Mouse (Mus musculus) forebrain, embryonic 14.5 days (tissue): ENCODE data around the gene Lamc1. TPM values are rescaled to one million over a fixed set of nuclear protein-coding genes. Genes with fewer than 3 reads are reported as not detected.
A peak's percentile ranks its signal among the peaks of the same experiment; 100 is the strongest.

Experiments
- ATAC-seq: fragments of 200-750 bp; cut with Nextera tagmentation; 2 replicates; pipeline ENCODE4 v1.8.0; 2017; ENCODE audit warnings: mild to moderate bottlenecking, moderate library complexity
- DNase-seq: peaks from one replicate; pipeline ENCODE4 v3.0.0-alpha.2; 2015; ENCODE audit warnings: low spot score
- H3K27ac ChIP-seq: fragments of 300-500 bp; sonication (generic); 2 replicates; pipeline ENCODE4 v1.5.1; 2014; ENCODE audit warnings: low read depth, mild to moderate bottlenecking, control low read depth, low read length, moderate library complexity
- H3K27me3 ChIP-seq: fragments of 300-500 bp; sonication (generic); replicated peaks from 2 replicates; pipeline ENCODE4 v1.6.1; 2014; ENCODE audit warnings: low read length, control low read depth, mixed read lengths; ENCODE audit not compliant: control insufficient read depth, insufficient read depth
- H3K36me3 ChIP-seq: fragments of 300-500 bp; sonication (generic); 2 replicates; pipeline ENCODE4 v1.6.1; 2014; ENCODE audit warnings: low read length, control low read depth; ENCODE audit not compliant: control insufficient read depth, insufficient read depth
- H3K4me1 ChIP-seq: fragments of 300-500 bp; sonication (generic); 2 replicates; pipeline ENCODE4 v1.6.1; 2014; ENCODE audit warnings: antibody characterized with exemption, low read length, control low read depth; ENCODE audit not compliant: control insufficient read depth, insufficient read depth
- H3K4me2 ChIP-seq: fragments of 300-500 bp; sonication (generic); 2 replicates; pipeline ENCODE4 v1.6.1; 2014; ENCODE audit warnings: mild to moderate bottlenecking, control low read depth, low read length
- H3K4me3 ChIP-seq: fragments of 300-500 bp; sonication (generic); 2 replicates; pipeline ENCODE4 v1.5.1; 2014; ENCODE audit warnings: low read depth, low read length, control low read depth
- H3K9ac ChIP-seq: fragments of 300-500 bp; sonication (generic); 2 replicates; pipeline ENCODE4 v1.6.1; 2014; ENCODE audit warnings: mild to moderate bottlenecking, low read length, control low read depth, moderate library complexity
- H3K9me3 ChIP-seq: fragments of 300-500 bp; sonication (generic); replicated peaks from 2 replicates; pipeline ENCODE4 v1.6.1; 2016; ENCODE audit warnings: low read length, control low read depth, mixed read lengths; ENCODE audit not compliant: control insufficient read depth
- WGBS: fragments of 180-500 bp; shearing (Covaris S2); extraction: QIAGEN DNeasy Blood & Tissue Kit; methylation state at CpG from one replicate; pipeline ENCODE4 v1.1.7; 2014; 5-methylcytosine and 5-hydroxymethylcytosine counted together
- polyA plus RNA-seq: library from polyadenylated mRNA; unstranded; fragments of >200 nt; fragmentation: Nextera tagmentation; extraction: Ambion mirVana; gene quantifications from 2 replicates; pipeline ENCODE4 v1.2.1, GENCODE M21; 2014

Lamc1 gene
- polyA plus RNA-seq, 1 experiment from 2014 or later = 17.2 TPM

DNA sequence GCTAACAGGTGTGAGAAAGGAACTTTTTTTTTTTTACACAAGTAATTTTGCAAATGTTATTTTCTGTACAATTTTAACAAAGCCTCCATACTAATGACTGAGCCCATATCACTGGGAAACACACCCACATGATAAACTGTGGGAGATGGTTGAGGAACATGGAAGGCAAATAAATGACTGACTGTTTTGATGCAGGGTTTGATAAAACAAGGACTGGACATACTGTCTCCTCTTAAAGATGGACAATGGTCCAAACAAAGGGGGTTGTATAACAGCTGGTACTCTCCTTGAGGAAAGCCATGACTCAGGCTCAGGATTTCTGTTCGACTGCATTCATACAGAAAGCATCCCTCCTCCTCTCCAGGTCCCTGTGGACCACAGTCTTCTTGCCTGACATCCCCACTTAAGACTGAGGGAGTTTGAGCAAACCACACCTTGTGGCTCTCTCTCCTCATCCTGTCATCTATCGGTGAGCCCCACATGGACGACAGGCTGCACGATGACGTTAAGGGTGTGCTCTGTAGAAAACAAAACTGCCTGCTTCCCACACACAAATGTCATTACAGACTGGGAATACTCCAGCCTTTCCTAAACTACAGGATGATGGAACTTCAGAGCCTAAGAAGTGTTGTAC lies 50.1 kb downstream of the Lamc1 start:
- H3K27ac ChIP-seq = no peak overlapping the region
- H3K9ac ChIP-seq = no peak overlapping the region
- no peaks in the 10 kb centered on the region for H3K27me3 ChIP-seq
- no peaks in the 10 kb centered on the region for H3K4me1 ChIP-seq
- H3K36me3 ChIP-seq = no peaks in the 10 kb centered on the region
- no peak overlapping the region for H3K4me3 ChIP-seq
- 80% methylated on average over 5 of the region's 5 CpGs for WGBS
- H3K9me3 ChIP-seq = no peaks in the 10 kb centered on the region
- DNase-seq (no peak), ATAC-seq (no peak)
- no peak overlapping the region for H3K4me2 ChIP-seq

DNA sequence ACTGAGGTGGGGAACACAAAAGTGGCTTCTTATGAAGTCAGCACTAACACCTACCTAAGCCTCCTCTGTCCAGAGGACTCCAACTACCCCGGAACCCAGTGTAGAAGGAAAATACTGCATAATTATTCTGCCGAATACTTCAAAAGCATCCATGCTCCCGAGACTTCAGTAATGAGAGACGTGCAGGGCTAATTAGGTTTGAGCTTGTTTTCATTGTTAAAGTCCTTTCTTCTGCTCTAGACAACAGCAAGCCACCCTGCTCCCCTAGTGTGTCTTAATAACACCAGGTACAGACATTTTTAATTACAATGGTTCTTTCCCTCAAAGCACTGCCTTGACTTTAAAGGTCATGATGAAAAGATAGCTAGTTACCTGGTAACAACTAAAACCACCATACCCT lies 51.1 kb downstream of the Lamc1 start:
- 5% methylated on average over 4 of the region's 4 CpGs for WGBS
- no peak overlapping the region for H3K4me2 ChIP-seq
- no peak overlapping the region for H3K4me3 ChIP-seq
- ATAC-seq = no peak
- no peaks in the 10 kb centered on the region for H3K27me3 ChIP-seq
- H3K36me3 ChIP-seq = no peaks in the 10 kb centered on the region
- no peak overlapping the region for H3K27ac ChIP-seq
- no peak overlapping the region for H3K9ac ChIP-seq
- no peak for DNase-seq
- no peaks in the 10 kb centered on the region for H3K9me3 ChIP-seq
- H3K4me1 ChIP-seq = no peaks in the 10 kb centered on the region

DNA sequence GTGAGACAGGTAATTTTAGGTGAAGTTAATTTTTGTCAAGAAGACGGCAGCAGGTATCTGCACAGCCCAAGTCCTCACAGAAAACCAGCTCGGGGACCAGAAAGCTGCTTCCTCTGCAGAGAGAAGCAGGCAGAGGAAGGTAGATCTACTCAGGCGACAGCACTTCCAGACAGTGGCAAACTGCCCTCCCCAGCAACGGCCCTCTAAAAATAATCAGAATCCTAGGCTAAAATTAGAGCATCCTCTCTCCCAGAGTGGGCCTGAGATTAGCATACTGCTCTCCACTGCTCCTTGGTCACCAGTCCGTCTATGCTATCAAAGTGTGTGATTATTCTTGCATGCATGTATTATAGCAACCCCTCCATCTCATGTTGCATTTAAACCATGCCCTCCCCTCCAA lies 52.2 kb downstream of the Lamc1 start:
- H3K36me3 ChIP-seq = no peaks in the 10 kb centered on the region
- no peak overlapping the region for H3K9ac ChIP-seq
- H3K4me3 ChIP-seq = no peak overlapping the region
- no peaks in the 10 kb centered on the region for H3K4me1 ChIP-seq
- H3K4me2 ChIP-seq = no peak overlapping the region
- H3K27me3 ChIP-seq = no peaks in the 10 kb centered on the region
- ATAC-seq (no peak), DNase-seq (no peak)
- no peak overlapping the region for H3K27ac ChIP-seq
- 70% methylated on average over 5 of the region's 5 CpGs for WGBS
- H3K9me3 ChIP-seq = no peaks in the 10 kb centered on the region

DNA sequence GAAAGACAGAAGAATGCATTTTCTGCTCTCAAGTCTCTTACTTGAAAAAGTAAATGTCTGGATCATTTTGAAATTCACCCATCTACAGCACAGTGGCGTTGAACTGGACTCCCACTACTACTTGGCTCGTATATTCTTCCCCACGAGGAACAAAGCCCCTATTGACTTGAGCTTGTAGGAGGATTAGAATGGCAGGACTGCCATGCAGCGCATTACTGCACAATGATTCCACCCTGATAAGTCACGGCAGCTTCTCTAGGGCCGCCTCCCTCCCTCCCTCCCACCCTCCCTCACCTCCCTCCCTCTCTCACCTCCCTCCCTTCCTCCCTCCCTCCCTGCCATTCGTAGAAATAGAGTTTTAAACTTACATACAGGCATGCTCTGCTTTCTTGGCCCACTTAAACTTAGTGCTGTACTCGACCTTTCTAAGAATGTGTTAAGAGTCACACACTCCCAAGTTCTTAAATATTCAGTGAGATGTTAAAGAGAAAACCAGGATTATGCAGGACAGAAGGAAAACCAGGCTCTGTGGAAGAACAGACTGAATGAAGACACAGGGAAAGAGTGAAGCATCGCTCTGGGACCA lies 54.5 kb downstream of the Lamc1 start:
- H3K4me3 ChIP-seq = no peak overlapping the region
- no peak for ATAC-seq

DNA sequence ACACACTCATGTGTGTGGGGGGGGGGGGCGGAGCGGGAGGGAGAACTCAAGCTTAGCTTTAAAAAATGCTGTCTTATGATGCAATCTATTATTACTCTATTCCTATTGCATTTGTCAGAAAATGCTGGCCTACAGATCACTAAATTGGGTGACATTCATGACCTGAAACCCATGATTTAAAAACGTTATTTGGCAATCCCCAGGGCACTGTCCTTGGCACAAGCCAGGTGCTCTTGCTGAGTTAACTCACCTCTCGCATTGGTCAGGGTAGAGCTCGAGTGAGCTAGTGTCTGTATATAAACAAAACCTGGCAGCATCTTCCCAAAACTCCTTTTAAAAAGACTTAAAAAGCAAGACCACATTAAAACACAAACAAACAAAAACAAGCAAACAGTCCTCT lies 57.1 kb downstream of the Lamc1 start:
- H3K27ac ChIP-seq = no peak overlapping the region
- ATAC-seq = no peak
- H3K9me3 ChIP-seq = no peaks in the 10 kb centered on the region
- no peak overlapping the region for H3K9ac ChIP-seq
- peaks cover 12% of the 10 kb centered on the region for H3K4me1 ChIP-seq
- H3K36me3 ChIP-seq = no peaks in the 10 kb centered on the region
- no peak for DNase-seq
- no peaks in the 10 kb centered on the region for H3K27me3 ChIP-seq
- H3K4me3 ChIP-seq = no peak overlapping the region
- no peak overlapping the region for H3K4me2 ChIP-seq
- 75% methylated on average over 5 of the region's 5 CpGs for WGBS

More for the DNA sequence above, 54.5 kb downstream of the Lamc1 start:
- WGBS = 23% methylated on average over 9 of the region's 9 CpGs
- no peaks in the 10 kb centered on the region for H3K36me3 ChIP-seq
- no peak overlapping the region for H3K4me2 ChIP-seq
- no peak overlapping the region for H3K27ac ChIP-seq
- no peaks in the 10 kb centered on the region for H3K9me3 ChIP-seq
- H3K9ac ChIP-seq = no peak overlapping the region
- no peaks in the 10 kb centered on the region for H3K27me3 ChIP-seq
- DNase-seq = no peak
- H3K4me1 ChIP-seq = peaks cover 12% of the 10 kb centered on the region

DNA sequence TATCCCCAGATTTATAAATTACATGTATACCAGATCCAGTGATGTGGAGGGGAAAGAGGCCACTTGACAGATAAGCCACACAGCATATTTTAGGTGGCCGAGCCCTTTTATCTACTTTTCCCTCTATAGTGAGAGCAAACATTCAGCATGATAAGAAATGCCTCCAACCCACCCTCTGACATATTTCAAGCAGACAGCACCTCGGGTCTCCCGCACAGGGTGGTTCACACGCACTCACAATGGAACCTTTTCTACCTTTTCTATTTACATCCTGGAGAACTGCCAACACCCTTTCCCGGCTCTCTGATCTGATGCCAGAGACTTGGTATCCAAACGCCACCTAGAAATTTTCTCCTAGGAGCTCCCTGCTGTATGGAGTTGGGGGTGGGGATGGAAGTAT lies 58.0 kb downstream of the Lamc1 start:
- H3K9ac ChIP-seq = no peak overlapping the region
- H3K36me3 ChIP-seq = no peaks in the 10 kb centered on the region
- 0 out of 2 replicates have a peak overlapping the region, but pooled peaks have one; percentile 14 for H3K4me2 ChIP-seq
- peaks cover 12% of the 10 kb centered on the region for H3K4me1 ChIP-seq
- peak; percentile 62 for DNase-seq
- no peaks in the 10 kb centered on the region for H3K9me3 ChIP-seq
- 15% methylated on average over 6 of the region's 6 CpGs for WGBS
- H3K27me3 ChIP-seq = no peaks in the 10 kb centered on the region
- no peak overlapping the region for H3K4me3 ChIP-seq
- ATAC-seq = peak; percentile 44; the same call in 1 of the 2 replicates
- H3K27ac ChIP-seq = no peak overlapping the region

DNA sequence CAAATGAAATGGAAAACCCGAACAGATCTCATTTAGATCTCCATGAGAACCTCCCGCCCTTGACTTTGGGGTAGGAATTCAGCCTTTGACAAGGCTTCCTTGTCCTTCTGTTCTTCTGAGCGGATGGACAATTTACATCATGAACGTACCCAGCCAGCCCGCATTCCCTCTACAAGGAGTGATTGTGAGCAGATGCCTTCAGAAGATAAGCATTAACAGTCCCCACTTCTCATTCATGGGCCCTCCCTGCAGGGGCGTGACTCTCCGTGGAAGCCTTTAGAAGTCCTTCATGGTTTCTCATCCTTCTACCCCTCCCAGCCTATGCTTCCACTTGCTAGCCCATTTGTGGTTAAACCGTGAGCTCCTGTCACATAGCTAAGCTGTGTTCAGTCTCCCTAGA lies 58.9 kb downstream of the Lamc1 start:
- Histone ChIP-seq H3K27ac (no peak overlapping the region), H3K4me2 (no peak overlapping the region)
- no peak for DNase-seq

DNA sequence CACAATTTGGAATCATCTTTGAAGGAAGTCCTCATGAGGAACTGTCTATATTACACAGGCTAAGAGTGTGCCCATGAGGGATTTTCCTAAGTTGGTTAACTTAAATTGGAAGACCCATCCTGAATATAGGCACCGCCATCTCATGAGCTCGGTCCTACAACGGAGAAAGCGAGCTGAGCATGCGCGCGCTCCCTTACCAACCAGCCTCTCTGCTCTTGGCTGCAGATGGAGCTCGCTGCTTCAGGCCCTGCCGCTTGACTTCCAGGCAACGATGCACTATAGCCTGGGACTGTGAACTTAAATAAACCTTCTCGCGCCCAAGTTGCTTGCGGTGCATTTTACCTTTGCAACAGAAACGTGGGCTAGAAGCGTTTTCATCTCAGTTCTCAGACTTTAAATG lies 61.8 kb downstream of the Lamc1 start:
- DNase-seq = no peak
- H3K4me1 ChIP-seq = peaks cover 12% of the 10 kb centered on the region
- H3K9me3 ChIP-seq = no peaks in the 10 kb centered on the region
- 93% methylated on average over 15 of the region's 15 CpGs for WGBS
- ATAC-seq = no peak
- no peaks in the 10 kb centered on the region for H3K36me3 ChIP-seq
- H3K9ac ChIP-seq = no peak overlapping the region
- H3K27me3 ChIP-seq = no peaks in the 10 kb centered on the region
- H3K4me3 ChIP-seq = no peak overlapping the region
- no peak overlapping the region for H3K4me2 ChIP-seq
- H3K27ac ChIP-seq = no peak overlapping the region

More for the DNA sequence above, 58.9 kb downstream of the Lamc1 start:
- Histone ChIP-seq H3K4me1 (peaks cover 12% of the 10 kb centered on the region), H3K9me3 (no peaks in the 10 kb centered on the region), H3K27me3 (no peaks in the 10 kb centered on the region), H3K36me3 (no peaks in the 10 kb centered on the region), H3K9ac (no peak overlapping the region), H3K4me3 (no peak overlapping the region)
- ATAC-seq = no peak
- 63% methylated on average over 8 of the region's 8 CpGs for WGBS

DNA sequence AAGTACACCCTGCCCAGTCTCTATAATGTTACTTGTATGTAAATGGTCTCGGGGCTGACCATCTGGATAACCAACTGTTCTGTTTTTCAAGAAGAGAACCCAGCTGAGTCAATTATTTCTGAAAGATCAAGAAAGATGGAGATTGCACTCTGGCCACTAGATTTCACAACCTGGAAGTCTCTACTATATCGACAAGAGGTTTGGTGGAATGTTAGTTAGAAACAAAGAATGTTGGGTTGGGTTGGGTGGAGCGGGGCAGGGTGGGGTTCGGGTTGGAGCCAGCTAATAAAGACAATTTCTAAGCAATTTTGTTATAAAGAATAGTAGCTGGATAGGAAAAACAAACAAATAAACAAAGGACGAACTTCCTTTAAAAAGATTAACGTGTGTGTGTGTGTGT lies 62.9 kb downstream of the Lamc1 start:
- Histone ChIP-seq H3K4me2 (no peak overlapping the region), H3K27ac (no peak overlapping the region), H3K4me3 (no peak overlapping the region), H3K4me1 (peaks cover 12% of the 10 kb centered on the region), H3K9ac (no peak overlapping the region), H3K27me3 (no peaks in the 10 kb centered on the region), H3K36me3 (no peaks in the 10 kb centered on the region), H3K9me3 (no peaks in the 10 kb centered on the region)
- no peak for DNase-seq
- WGBS = 87% methylated on average over 6 of the region's 6 CpGs
- no peak for ATAC-seq
